9 mouse cellular contexts compared by ENCODE assay signal in genomic region chr12:5142776-5143175, GRCm38 (mm10).
A peak's percentile ranks its signal among the peaks of the same experiment; 100 is the strongest.
DNase-seq lines count a peak whose midpoint lies in the region; ATAC-seq and TF ChIP-seq lines count a peak whose summit lies in the region.
"Had no signal": no experiment of that assay in that cellular context is flagged by ENCODE, and none has a peak within 500 bp of the region (broad histone marks: within the 10 kb centered on the region; RNA-seq: fewer than 3 reads in every experiment).

No protein-coding gene starts in this region.

- H3K4me2 ChIP-seq in CH12.LX (ENCODE audit: insufficient read depth, low read depth, poor library complexity, severe bottlenecking): no peak overlapping the region
- no peak overlapping the region for H3K4me2 ChIP-seq in embryonic facial prominence, embryonic 15.5 days (replicated peaks)
- H3K4me2 ChIP-seq in heart, postnatal 0 days (ENCODE audit: low read depth, low read length): no peak overlapping the region
- H3K4me2 ChIP-seq in liver, postnatal 0 days (ENCODE audit: low read depth, low read length): no peak overlapping the region
- H3K4me2 ChIP-seq: stomach, embryonic 15.5 days had no signal

- TF ChIP-seq POLR2A in CH12.LX (IDR thresholded peaks at IDR 0.05; ENCODE audit: low read depth, low read length): no peak

- peak; percentile 71 for TF ChIP-seq RAD21 in CH12.LX (IDR thresholded peaks at IDR 0.05; ENCODE audit: low read depth, low read length)

- H3K4me1 ChIP-seq in CH12.LX (ENCODE audit: control insufficient read depth in 1 of 2, insufficient read depth in 2 of 2): peaks cover 0 to 4% of the 10 kb centered on the region in 2 experiments; a peak in 1 of 4 replicates
- H3K4me1 ChIP-seq in embryonic facial prominence, embryonic 15.5 days: peaks cover 22% of the 10 kb centered on the region
- H3K4me1 ChIP-seq in heart, postnatal 0 days (ENCODE audit: control insufficient read depth, insufficient read depth): no peaks in the 10 kb centered on the region
- no peaks in the 10 kb centered on the region for H3K4me1 ChIP-seq in liver, postnatal 0 days (ENCODE audit: insufficient read depth)
- H3K4me1 ChIP-seq: stomach, embryonic 15.5 days had no signal

- dilution Hi-C loops in CH12.LX (cut with MboI; ENCODE audit: extremely low pct_ligation_motif_present, extremely low pct_unique_long_range_greater_than_20kb, low sequenced_read_pairs): no loop called here

- TF ChIP-seq EP300 in CH12.LX (IDR thresholded peaks at IDR 0.05; ENCODE audit: low read length): no peak
- no peak for TF ChIP-seq EP300 in heart, postnatal 0 days (IDR thresholded peaks at IDR 0.05; ENCODE audit: low read depth)
- no peak for TF ChIP-seq EP300 in liver, postnatal 0 days (IDR thresholded peaks at IDR 0.05; ENCODE audit: low read depth)

- peak; percentile 63 for ATAC-seq in embryonic facial prominence, embryonic 15.5 days (ENCODE audit: insufficient number of reproducible peaks, low FRiP score, low TSS enrichment, low read depth)
- ATAC-seq in heart, postnatal 0 days (ENCODE audit: insufficient read depth, low read depth): no peak
- ATAC-seq in liver, postnatal 0 days: no peak

- no peaks in the 10 kb centered on the region for H3K79me2 ChIP-seq in CH12.LX (replicated peaks; ENCODE audit: control insufficient read depth, extremely low read depth, insufficient read depth, poor library complexity, severe bottlenecking)

- H3K9me3 ChIP-seq in CH12.LX (replicated peaks; ENCODE audit: low read length): no peaks in the 10 kb centered on the region
- no peaks in the 10 kb centered on the region for H3K9me3 ChIP-seq in embryonic facial prominence, embryonic 15.5 days (replicated peaks)
- no peaks in the 10 kb centered on the region for H3K9me3 ChIP-seq in heart, postnatal 0 days (replicated peaks; ENCODE audit: control insufficient read depth, low read length)
- H3K9me3 ChIP-seq in liver, postnatal 0 days (ENCODE audit: low read length): no peaks in the 10 kb centered on the region
- H3K9me3 ChIP-seq: stomach, embryonic 15.5 days had no signal

- DNase-seq in CH12.LX (ENCODE audit: extremely low read depth): peak; percentile 74
- peak; percentile 88 for DNase-seq in brain, adult 2 months (ENCODE audit: low read depth, low spot score)
- peak; percentile 47 for DNase-seq in heart, postnatal 0 days (ENCODE audit: low spot score)
- DNase-seq in kidney, postnatal 36 days: peak; percentile 80 to 89
- peak; percentile 66 for DNase-seq in liver, postnatal 0 days
- DNase-seq in ovary, postnatal 14 days (ENCODE audit: low spot score): peak; percentile 83
- DNase-seq in urinary bladder, postnatal 4 days (ENCODE audit: low spot score in 2 of 2): peak; percentile 77 to 90

- 12% methylated on average over 3 of the region's 3 CpGs for WGBS in embryonic facial prominence, embryonic 15.5 days
- WGBS in heart, postnatal 0 days: 15% methylated on average over 3 of the region's 3 CpGs
- WGBS in liver, postnatal 0 days (ENCODE audit: insufficient replicate concordance): 9% methylated on average over 3 of the region's 3 CpGs

- H3K27me3 ChIP-seq in CH12.LX (replicated peaks): no peaks in the 10 kb centered on the region
- no peaks in the 10 kb centered on the region for H3K27me3 ChIP-seq in embryonic facial prominence, embryonic 15.5 days
- no peaks in the 10 kb centered on the region for H3K27me3 ChIP-seq in heart, postnatal 0 days (ENCODE audit: control insufficient read depth, insufficient read depth, low read length)
- no peaks in the 10 kb centered on the region for H3K27me3 ChIP-seq in liver, postnatal 0 days (ENCODE audit: insufficient read depth, low read length)
- H3K27me3 ChIP-seq: stomach, embryonic 15.5 days had no signal

- no peak overlapping the region for H3K9ac ChIP-seq in CH12.LX (ENCODE audit: insufficient read depth, low read depth)
- no peak overlapping the region for H3K9ac ChIP-seq in embryonic facial prominence, embryonic 15.5 days
- H3K9ac ChIP-seq in heart, postnatal 0 days (replicated peaks; ENCODE audit: low read depth, low read length): no peak overlapping the region
- H3K9ac ChIP-seq in liver, postnatal 0 days (replicated peaks): no peak overlapping the region
- H3K9ac ChIP-seq: stomach, embryonic 15.5 days had no signal

- no peaks in the 10 kb centered on the region for H3K36me3 ChIP-seq in CH12.LX (replicated peaks in 1 of 2; ENCODE audit: control insufficient read depth in 1 of 2, insufficient read depth in 1 of 2, low read length in 1 of 2)
- 0 out of 2 replicates have a peak, but pooled peaks cover under 1% of the 10 kb centered on the region for H3K36me3 ChIP-seq in embryonic facial prominence, embryonic 15.5 days
- no peaks in the 10 kb centered on the region for H3K36me3 ChIP-seq in heart, postnatal 0 days (replicated peaks; ENCODE audit: control insufficient read depth, insufficient read depth, low read length)
- no peaks in the 10 kb centered on the region for H3K36me3 ChIP-seq in liver, postnatal 0 days (replicated peaks; ENCODE audit: insufficient read depth, low read length)
- H3K36me3 ChIP-seq: stomach, embryonic 15.5 days had no signal

- no peak overlapping the region for H3K27ac ChIP-seq in CH12.LX (ENCODE audit: insufficient read depth, low read depth)
- no peak overlapping the region for H3K27ac ChIP-seq in embryonic facial prominence, embryonic 15.5 days (replicated peaks)
- no peak overlapping the region for H3K27ac ChIP-seq in heart, postnatal 0 days (ENCODE audit: low read depth)
- no peak overlapping the region for H3K27ac ChIP-seq in liver, postnatal 0 days (ENCODE audit: low read depth)
- H3K27ac ChIP-seq: stomach, embryonic 15.5 days had no signal

- H3K4me3 ChIP-seq in CH12.LX (replicated peaks in 1 of 3; ENCODE audit: low read depth in 2 of 3, low read length in 2 of 3, poor library complexity in 1 of 3): no peak overlapping the region
- H3K4me3 ChIP-seq in embryonic facial prominence, embryonic 15.5 days (replicated peaks): no peak overlapping the region
- H3K4me3 ChIP-seq in heart, postnatal 0 days (ENCODE audit: low read depth, low read length): no peak overlapping the region
- H3K4me3 ChIP-seq in liver, postnatal 0 days (ENCODE audit: low read depth, low read length): no peak overlapping the region
- H3K4me3 ChIP-seq: stomach, embryonic 15.5 days had no signal

- in situ Hi-C loops in CH12.LX (cut with MboI; ENCODE audit: low pct_ligation_motif_present, low pct_unique_long_range_greater_than_20kb, low sequenced_read_pairs): no loop called here

- TF ChIP-seq CTCF in CH12.LX (conservative IDR thresholded peaks at IDR 0.05 in 1 of 2, IDR thresholded peaks at IDR 0.05 in 1 of 2; ENCODE audit: low read depth in 2 of 2, low read length in 2 of 2): peak; percentile 35 to 67; a peak in 3 of 4 replicates
- peak; percentile 71 for TF ChIP-seq CTCF in heart, postnatal 0 days (IDR thresholded peaks at IDR 0.05; ENCODE audit: low read depth)
- peak; percentile 63 for TF ChIP-seq CTCF in liver, postnatal 0 days (IDR thresholded peaks at IDR 0.05; ENCODE audit: low read depth)

TF ChIP-seq in CH12.LX, 34 proteins besides CTCF, POLR2A, EP300 and RAD21:
- peak; percentile 56 for TF ChIP-seq SMC3 (IDR thresholded peaks at IDR 0.05; ENCODE audit: low read depth, low read length)
- no peak for TF ChIP-seq NELFE (IDR thresholded peaks at IDR 0.05; ENCODE audit: low read depth, low read length)
